Mouse (Mus musculus): ENCODE measurements around the gene Drc1.

- no peak for TF ChIP-seq EP300 (IDR thresholded peaks at IDR 0.05; ENCODE audit: low read depth)
- TF ChIP-seq CTCF (IDR thresholded peaks at IDR 0.05; ENCODE audit: low read depth), result peak; percentile 67
Observed at GRCm38 (mm10) chr5:30243741-30244140, 37.4 kb upstream of the Drc1 start.

All from liver, embryonic 14.5 days (tissue).